Comparison of ENCODE assay signal across 8 mouse cellular contexts in genomic region chr11:95688981-95689380, GRCm38 (mm10). TPM values are rescaled to one million over a fixed set of nuclear protein-coding genes. Genes with fewer than 3 reads are reported as not detected.
DNase-seq lines count a peak whose midpoint lies in the region; ATAC-seq and TF ChIP-seq lines count a peak whose summit lies in the region.

No protein-coding gene starts in this region.

- no peak overlapping the region for H3K4me3 ChIP-seq in forebrain, embryonic 10.5 days
- no peak overlapping the region for H3K4me3 ChIP-seq in forebrain, embryonic 11.5 days (ENCODE audit: low read depth, low read length)
- H3K4me3 ChIP-seq in MEL (ENCODE audit: control insufficient read depth in 1 of 2, insufficient read depth in 1 of 2, low read depth in 2 of 2, low read length in 2 of 2) = peak overlapping the region; percentile 45 to 57
- H3K4me3 ChIP-seq in heart, embryonic 15.5 days = no peak overlapping the region
- H3K4me3 ChIP-seq in lung, embryonic 16.5 days (ENCODE audit: low read length) = no peak overlapping the region
- no peak overlapping the region for H3K4me3 ChIP-seq in stomach, postnatal 0 days (ENCODE audit: low read depth, low read length)

- H3K9ac ChIP-seq in forebrain, embryonic 11.5 days (ENCODE audit: low read length) = no peak overlapping the region
- H3K9ac ChIP-seq in MEL (ENCODE audit: control insufficient read depth, low read depth, low read length, poor library complexity, severe bottlenecking) = peak overlapping the region; percentile 72
- H3K9ac ChIP-seq in heart, embryonic 15.5 days = 0 out of 2 replicates have a peak overlapping the region, but pooled peaks have one; percentile 28
- 0 out of 2 replicates have a peak overlapping the region, but pooled peaks have one; percentile 5 for H3K9ac ChIP-seq in lung, embryonic 16.5 days (ENCODE audit: low read length)
- H3K9ac ChIP-seq in stomach, postnatal 0 days (ENCODE audit: low read length) = no peak overlapping the region

- no peak for TF ChIP-seq POLR2A in MEL (IDR thresholded peaks at IDR 0.05; ENCODE audit: control insufficient read depth in 1 of 2, insufficient read depth in 1 of 2, low read depth in 1 of 2, low read length in 2 of 2, poor library complexity in 1 of 2)

- H3K27me3 ChIP-seq in forebrain, embryonic 10.5 days (ENCODE audit: poor library complexity, severe bottlenecking) = no peaks in the 10 kb centered on the region
- no peaks in the 10 kb centered on the region for H3K27me3 ChIP-seq in forebrain, embryonic 11.5 days (ENCODE audit: control insufficient read depth, insufficient read depth, low read length)
- no peaks in the 10 kb centered on the region for H3K27me3 ChIP-seq in MEL (ENCODE audit: control insufficient read depth in 1 of 2, insufficient read depth in 2 of 2, low read length in 2 of 2)
- no peaks in the 10 kb centered on the region for H3K27me3 ChIP-seq in heart, embryonic 15.5 days
- H3K27me3 ChIP-seq in lung, embryonic 16.5 days (ENCODE audit: control insufficient read depth, insufficient read depth, low read depth, low read length) = no peaks in the 10 kb centered on the region
- H3K27me3 ChIP-seq in stomach, postnatal 0 days (ENCODE audit: control insufficient read depth, insufficient read depth, low read length) = no peaks in the 10 kb centered on the region

- no peak for DNase-seq in forebrain, embryonic 10.5 days (ENCODE audit: extremely low spot score, low spot score)
- no peak for DNase-seq in forebrain, embryonic 11.5 days (ENCODE audit: low spot score)
- DNase-seq in MEL (ENCODE audit: low read depth, low spot score) = peak; percentile 86
- peak; percentile 61 for DNase-seq in stomach, postnatal 0 days (ENCODE audit: low spot score)
- DNase-seq in left cerebral cortex, postnatal 14 days (ENCODE audit: low spot score in 2 of 2) = no peak
- no peak for DNase-seq in cerebellum, adult 11 months

- 81% methylated on average over 7 of the region's 7 CpGs for WGBS in forebrain, embryonic 10.5 days
- WGBS in forebrain, embryonic 11.5 days = 78% methylated on average over 7 of the region's 7 CpGs
- WGBS in heart, embryonic 15.5 days = 22% methylated on average over 7 of the region's 7 CpGs
- 46% methylated on average over 7 of the region's 7 CpGs for WGBS in lung, embryonic 16.5 days
- WGBS in stomach, postnatal 0 days = 33% methylated on average over 7 of the region's 7 CpGs

- TF ChIP-seq CTCF in MEL (IDR thresholded peaks at IDR 0.05 in 2 of 3, conservative IDR thresholded peaks at IDR 0.05 in 1 of 3; ENCODE audit: control insufficient read depth in 1 of 3, insufficient read depth in 1 of 3, low read depth in 2 of 3, low read length in 3 of 3, poor library complexity in 1 of 3, severe bottlenecking in 1 of 3) = no peak; a peak in 1 of 6 replicates
- no peak for TF ChIP-seq CTCF in stomach, postnatal 0 days (IDR thresholded peaks at IDR 0.05; ENCODE audit: low read depth)

- H3K36me3 ChIP-seq in forebrain, embryonic 10.5 days (replicated peaks) = peaks cover under 1% of the 10 kb centered on the region; the same call in 1 of the 2 replicates
- H3K36me3 ChIP-seq in forebrain, embryonic 11.5 days (ENCODE audit: control insufficient read depth, insufficient read depth, low read length) = no peaks in the 10 kb centered on the region
- H3K36me3 ChIP-seq in MEL (ENCODE audit: control insufficient read depth in 1 of 2, insufficient read depth in 2 of 2, low read length in 2 of 2) = peaks cover 0 to 23% of the 10 kb centered on the region in 2 experiments; a peak in 2 of 4 replicates
- no peaks in the 10 kb centered on the region for H3K36me3 ChIP-seq in heart, embryonic 15.5 days
- H3K36me3 ChIP-seq in lung, embryonic 16.5 days (ENCODE audit: control insufficient read depth, insufficient read depth, low read length) = no peaks in the 10 kb centered on the region
- no peaks in the 10 kb centered on the region for H3K36me3 ChIP-seq in stomach, postnatal 0 days (ENCODE audit: control insufficient read depth, insufficient read depth, low read length)

- TF ChIP-seq RAD21 in MEL (IDR thresholded peaks at IDR 0.05; ENCODE audit: low read depth, low read length) = no peak; the same call in 1 of the 2 replicates

- ATAC-seq in forebrain, embryonic 11.5 days (replicated peaks; ENCODE audit: low FRiP score) = no peak
- ATAC-seq in heart, embryonic 15.5 days (replicated peaks; ENCODE audit: insufficient number of reproducible peaks, insufficient read depth, low FRiP score, low read depth) = 0 out of 2 replicates have a peak, but pooled peaks have one; percentile 20
- ATAC-seq in lung, embryonic 16.5 days (ENCODE audit: low read depth) = 0 out of 2 replicates have a peak, but pooled peaks have one; percentile 22
- ATAC-seq in stomach, postnatal 0 days (ENCODE audit: low FRiP score, low TSS enrichment) = peak; percentile 59

- H3K4me2 ChIP-seq in forebrain, embryonic 11.5 days (ENCODE audit: low read depth, low read length, severe bottlenecking) = no peak overlapping the region
- peak overlapping the region; percentile 34 for H3K4me2 ChIP-seq in heart, embryonic 15.5 days
- no peak overlapping the region for H3K4me2 ChIP-seq in lung, embryonic 16.5 days (ENCODE audit: low read depth, low read length)
- no peak overlapping the region for H3K4me2 ChIP-seq in stomach, postnatal 0 days (replicated peaks; ENCODE audit: low read depth)

- H3K79me2 ChIP-seq in MEL (ENCODE audit: control insufficient read depth, insufficient read depth, low read length, poor library complexity) = no peaks in the 10 kb centered on the region; the same call in 1 of the 2 replicates

- intact Hi-C loops in left cerebral cortex, postnatal 14 days (cut with DNase I) = loop anchor here (10.0 kb wide), 1 partner anchor 286 kb away; no protein-coding TSS in a partner anchor

- no peak; a peak in 1 of 4 replicates for TF ChIP-seq EP300 in MEL (IDR thresholded peaks at IDR 0.05; ENCODE audit: low read depth in 1 of 2, low read length in 2 of 2)
- no peak for TF ChIP-seq EP300 in stomach, postnatal 0 days (optimal IDR thresholded peaks at IDR 0.05)

- peaks cover 17% of the 10 kb centered on the region for H3K4me1 ChIP-seq in forebrain, embryonic 10.5 days
- no peaks in the 10 kb centered on the region for H3K4me1 ChIP-seq in forebrain, embryonic 11.5 days (replicated peaks; ENCODE audit: control insufficient read depth, insufficient read depth, low read length)
- H3K4me1 ChIP-seq in MEL (ENCODE audit: control insufficient read depth in 1 of 2, insufficient read depth in 2 of 2, low read length in 2 of 2) = peaks cover 12 to 52% of the 10 kb centered on the region in 2 experiments
- peaks cover 16% of the 10 kb centered on the region for H3K4me1 ChIP-seq in heart, embryonic 15.5 days (replicated peaks)
- peaks cover 7% of the 10 kb centered on the region; the same call in 1 of the 2 replicates for H3K4me1 ChIP-seq in lung, embryonic 16.5 days (replicated peaks; ENCODE audit: control insufficient read depth, insufficient read depth, low read length)
- 0 out of 2 replicates have a peak, but pooled peaks cover 5% of the 10 kb centered on the region for H3K4me1 ChIP-seq in stomach, postnatal 0 days (replicated peaks; ENCODE audit: control insufficient read depth, insufficient read depth)

- peak overlapping the region; percentile 61; the same call in 1 of the 2 replicates for H3K27ac ChIP-seq in forebrain, embryonic 10.5 days
- no peak overlapping the region for H3K27ac ChIP-seq in forebrain, embryonic 11.5 days (ENCODE audit: low read depth, low read length)
- H3K27ac ChIP-seq in MEL (ENCODE audit: control insufficient read depth, low read depth, low read length) = peak overlapping the region; percentile 93
- H3K27ac ChIP-seq in heart, embryonic 15.5 days = peak overlapping the region; percentile 61
- peak overlapping the region; percentile 40 for H3K27ac ChIP-seq in lung, embryonic 16.5 days (ENCODE audit: low read length)
- H3K27ac ChIP-seq in stomach, postnatal 0 days (replicated peaks) = peak overlapping the region; percentile 76

- H3K9me3 ChIP-seq in forebrain, embryonic 10.5 days = no peaks in the 10 kb centered on the region
- H3K9me3 ChIP-seq in forebrain, embryonic 11.5 days (ENCODE audit: control insufficient read depth, low read length) = no peaks in the 10 kb centered on the region
- no peaks in the 10 kb centered on the region for H3K9me3 ChIP-seq in MEL (replicated peaks; ENCODE audit: insufficient read depth, low read length)
- no peaks in the 10 kb centered on the region for H3K9me3 ChIP-seq in heart, embryonic 15.5 days (replicated peaks)
- no peaks in the 10 kb centered on the region for H3K9me3 ChIP-seq in lung, embryonic 16.5 days (ENCODE audit: control insufficient read depth, low read length)
- no peaks in the 10 kb centered on the region for H3K9me3 ChIP-seq in stomach, postnatal 0 days (ENCODE audit: control insufficient read depth, low read length)

RNA-seq across cellular contexts. Expression of gene Phb, which starts 22.2 kb away (rescaled TPM):
- 273 and 276 TPM in 2 replicates for polyA plus RNA-seq in forebrain, embryonic 10.5 days (2016; fragmentation: Nextera tagmentation; extraction: Ambion mirVana)
- 198 and 205 TPM in 2 replicates for polyA plus RNA-seq in forebrain, embryonic 11.5 days (2014; fragmentation: Nextera tagmentation; extraction: Ambion mirVana)
- 784 and 788 TPM in 2 replicates for total RNA-seq in MEL (2012; rRNA removed)
- 100 to 1,000 TPM in 1 of 2 experiments, not detected in 1; 302 TPM for polyA plus RNA-seq in MEL (2012; ENCODE audit: insufficient read depth in 1 of 2, insufficient read length in 2 of 2, low read depth in 1 of 2, low replicate concordance in 2 of 2, missing spikeins in 1 of 2)
- polyA plus RNA-seq in heart, embryonic 15.5 days (2015; fragmentation: Nextera tagmentation; extraction: Ambion mirVana) = 237 and 293 TPM in 2 replicates
- 167 and 190 TPM in 2 replicates for polyA plus RNA-seq in lung, embryonic 16.5 days (2015; fragmentation: Nextera tagmentation; extraction: Ambion mirVana)
- 190 and 202 TPM in 2 replicates for polyA plus RNA-seq in stomach, postnatal 0 days (2015; fragmentation: Nextera tagmentation; extraction: Ambion mirVana)
- 10 to 100 TPM; 82.5 to 86.3 TPM for total RNA-seq in left cerebral cortex, postnatal 14 days (2021)

RNA-seq across cellular contexts. Expression of gene Zfp652, which starts 23.5 kb away (rescaled TPM):
- polyA plus RNA-seq in forebrain, embryonic 10.5 days (2016; fragmentation: Nextera tagmentation; extraction: Ambion mirVana) = 16.5 and 18.7 TPM in 2 replicates
- 11.9 and 13.9 TPM in 2 replicates for polyA plus RNA-seq in forebrain, embryonic 11.5 days (2014; fragmentation: Nextera tagmentation; extraction: Ambion mirVana)
- total RNA-seq in MEL (2012; rRNA removed) = 31.8 and 34.1 TPM in 2 replicates
- polyA plus RNA-seq in MEL (2012; ENCODE audit: insufficient read depth in 1 of 2, insufficient read length in 2 of 2, low read depth in 1 of 2, low replicate concordance in 2 of 2, missing spikeins in 1 of 2) = 10 to 100 TPM; 19.3 to 38.5 TPM
- 12.9 and 14.3 TPM in 2 replicates for polyA plus RNA-seq in heart, embryonic 15.5 days (2015; fragmentation: Nextera tagmentation; extraction: Ambion mirVana)
- polyA plus RNA-seq in lung, embryonic 16.5 days (2015; fragmentation: Nextera tagmentation; extraction: Ambion mirVana) = 21.7 and 23.2 TPM in 2 replicates
- polyA plus RNA-seq in stomach, postnatal 0 days (2015; fragmentation: Nextera tagmentation; extraction: Ambion mirVana) = 10.0 and 10.2 TPM in 2 replicates
- 10 to 100 TPM; 40.3 to 40.6 TPM for total RNA-seq in left cerebral cortex, postnatal 14 days (2021)

RNA-seq across cellular contexts. Expression of gene B130006D01Rik, which starts 34.4 kb away (rescaled TPM):
- polyA plus RNA-seq in forebrain, embryonic 10.5 days (2016; fragmentation: Nextera tagmentation; extraction: Ambion mirVana) = 1.4 TPM in 2 replicates
- 1.4 and 2.2 TPM in 2 replicates for polyA plus RNA-seq in forebrain, embryonic 11.5 days (2014; fragmentation: Nextera tagmentation; extraction: Ambion mirVana)
- 0.59 and 0.73 TPM in 2 replicates for total RNA-seq in MEL (2012; rRNA removed)
- polyA plus RNA-seq in MEL (2012; ENCODE audit: insufficient read depth in 1 of 2, insufficient read length in 2 of 2, low read depth in 1 of 2, low replicate concordance in 2 of 2, missing spikeins in 1 of 2) = under 1 TPM in 1 of 2 experiments, not detected in 1; 0.11 TPM
- 0.71 TPM in 2 replicates for polyA plus RNA-seq in heart, embryonic 15.5 days (2015; fragmentation: Nextera tagmentation; extraction: Ambion mirVana)
- 1.1 and 1.4 TPM in 2 replicates for polyA plus RNA-seq in lung, embryonic 16.5 days (2015; fragmentation: Nextera tagmentation; extraction: Ambion mirVana)
- 0.36 and 0.46 TPM in 2 replicates for polyA plus RNA-seq in stomach, postnatal 0 days (2015; fragmentation: Nextera tagmentation; extraction: Ambion mirVana)
- 1 to 10 TPM in 1 of 2 experiments, under 1 TPM in 1; 0.99 to 1.1 TPM for total RNA-seq in left cerebral cortex, postnatal 14 days (2021)

Comparison
In these comparisons a context has a peak if more than half of its experiments do, and no peak if none do; other contexts are left out.
1. DNase-seq: peak in MEL (single experiment) and stomach, postnatal 0 days (single experiment); none in forebrain, embryonic 10.5 days (single experiment), forebrain, embryonic 11.5 days (single experiment), left cerebral cortex, postnatal 14 days (0 of 2) and cerebellum, adult 11 months (single experiment).
2. H3K4me3 ChIP-seq: peak in MEL (2 of 2); none in forebrain, embryonic 10.5 days (single experiment), forebrain, embryonic 11.5 days (single experiment), heart, embryonic 15.5 days (single experiment), lung, embryonic 16.5 days (single experiment) and stomach, postnatal 0 days (single experiment).
3. H3K9ac ChIP-seq: peak in MEL (single experiment), heart, embryonic 15.5 days (single experiment) and lung, embryonic 16.5 days (single experiment); none in forebrain, embryonic 11.5 days (single experiment) and stomach, postnatal 0 days (single experiment).